Mouse (Mus musculus) bone marrow macrophage, adult 2 months (primary cell): ENCODE measurements around the gene Gm49388.

Experiments used
- CTCF ChIP-seq: IDR thresholded peaks from 2 replicates; pipeline ENCODE4 v1.5.1; 2012; ENCODE audit warnings: low read depth, mild to moderate bottlenecking, low read length, moderate library complexity
- POLR2A ChIP-seq: IDR thresholded peaks from 2 replicates; pipeline ENCODE4 v1.6.1; 2012; ENCODE audit warnings: mild to moderate bottlenecking, low read depth, low read length, borderline replicate concordance

DNA sequence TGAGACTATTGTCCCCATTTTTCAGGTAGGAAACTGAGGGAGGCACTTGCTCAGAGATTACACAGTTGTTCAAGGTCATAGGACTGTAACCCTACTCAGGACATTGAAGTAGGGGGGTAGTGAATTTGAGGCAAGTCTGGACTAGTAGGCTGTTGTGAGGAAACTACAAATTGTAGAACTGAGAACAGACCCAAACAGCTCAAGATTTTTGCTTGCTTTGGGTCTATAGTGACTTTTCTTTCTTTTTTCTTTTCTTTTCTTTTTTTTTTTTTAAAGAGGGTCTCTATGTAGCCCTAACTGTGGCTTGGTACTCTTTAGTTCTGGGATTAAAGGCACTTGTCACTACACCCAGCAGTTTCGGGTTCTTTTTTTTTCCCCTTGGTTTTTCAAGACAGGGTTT is 12.9 kb upstream of the Gm49388 start:
- TF ChIP-seq CTCF (no peak), POLR2A (no peak)
